Mouse (Mus musculus) neural tube, embryonic 10.5 days (tissue): Measurements from ENCODE around the gene Rcor2.

ENCODE experiments used
- DNase-seq: peaks from one replicate; pipeline ENCODE4 v3.0.0-alpha.2; 2017; ENCODE audit warnings: low spot score; ENCODE audit errors: extremely low spot score

The Rcor2 gene

GRCm38 (mm10) chr19:7316822-7317221 lies 49.7 kb downstream of the Rcor2 start:
- no peak for DNase-seq

- no peak for DNase-seq
These were observed 50.6 kb downstream of the Rcor2 start for GRCm38 (mm10) chr19:7317716-7318115.

GRCm38 (mm10) chr19:7320181-7320580 lies 53.1 kb downstream of the Rcor2 start:
- DNase-seq: no peak

GRCm38 (mm10) chr19:7321391-7321790 lies 54.3 kb downstream of the Rcor2 start:
- no peak for DNase-seq
